Mouse (Mus musculus): ENCODE results near the gene Lrrtm1.

Gene Lrrtm1

GRCm38 (mm10) chr6:77257358-77258105 lies 15.0 kb downstream of the Lrrtm1 start:
- no peak for TF ChIP-seq GATA4 (IDR thresholded peaks at IDR 0.05; ENCODE audit: insufficient replicate concordance, low read length)

DNA sequence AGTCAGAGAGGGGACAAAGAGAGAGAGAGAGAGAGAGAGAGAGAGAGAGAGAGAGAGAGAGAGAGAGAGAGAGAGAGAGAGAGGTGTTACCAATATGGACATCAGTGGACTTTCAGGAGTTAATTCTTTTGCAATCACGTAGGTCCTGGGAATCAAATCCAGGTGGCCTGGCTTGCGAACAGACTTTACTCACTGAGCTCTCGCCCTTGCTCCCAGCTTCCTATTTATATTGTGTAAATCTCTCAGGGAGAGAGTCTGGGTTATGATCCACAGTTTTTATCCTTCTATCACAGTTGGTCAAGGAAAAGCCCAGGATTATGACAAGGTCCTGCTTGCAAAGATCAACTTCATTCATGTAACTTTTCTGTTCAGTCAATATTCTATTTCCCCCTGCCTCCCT lies 22.7 kb downstream of the Lrrtm1 start:
- no peak for TF ChIP-seq GATA4 (IDR thresholded peaks at IDR 0.05; ENCODE audit: insufficient replicate concordance, low read length)

DNA sequence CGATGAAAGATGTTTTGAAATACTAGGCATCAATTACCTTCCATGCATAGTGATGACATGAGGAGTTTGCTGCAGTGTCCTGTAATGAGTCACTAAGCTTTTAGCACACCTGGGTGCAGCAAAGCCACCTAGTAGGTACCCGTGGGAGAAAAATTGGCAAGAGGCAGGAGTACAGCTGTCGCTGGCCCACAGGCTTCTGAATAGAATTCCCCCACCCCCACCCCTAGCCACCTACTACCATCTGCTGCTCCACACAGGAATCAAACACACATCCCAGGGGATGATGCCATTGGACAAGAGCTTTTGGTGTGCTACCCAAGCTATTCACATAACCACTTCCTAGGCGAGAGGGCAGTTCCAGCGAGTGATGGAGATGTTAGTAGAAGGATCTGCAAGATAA lies 36.3 kb downstream of the Lrrtm1 start:
- no peak for TF ChIP-seq GATA4 (IDR thresholded peaks at IDR 0.05; ENCODE audit: insufficient replicate concordance, low read length)

DNA sequence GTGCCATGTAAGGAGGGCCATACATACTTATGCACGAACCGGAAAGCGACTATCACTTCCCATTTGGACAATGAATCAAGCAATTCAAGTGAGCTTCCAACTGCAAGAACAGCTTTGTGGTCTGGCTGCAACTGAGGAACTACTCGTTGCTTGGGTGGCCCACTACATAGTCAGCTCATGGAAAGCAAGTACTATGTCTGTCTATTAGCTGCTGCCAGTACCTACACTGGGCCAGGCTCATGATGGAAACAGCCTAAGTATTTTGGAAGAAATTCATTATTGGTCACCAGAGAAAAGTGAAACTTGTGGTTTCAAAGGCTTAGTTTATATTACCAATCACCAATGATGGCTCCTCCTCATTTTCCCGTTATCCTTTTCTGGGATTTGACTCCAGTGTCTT lies 43.8 kb downstream of the Lrrtm1 start:
- TF ChIP-seq GATA4 (IDR thresholded peaks at IDR 0.05; ENCODE audit: insufficient replicate concordance, low read length): no peak

- TF ChIP-seq GATA4 (IDR thresholded peaks at IDR 0.05; ENCODE audit: insufficient replicate concordance, low read length): no peak
Measured at GRCm38 (mm10) chr6:77288402-77288801, 45.9 kb downstream of the Lrrtm1 start.

DNA sequence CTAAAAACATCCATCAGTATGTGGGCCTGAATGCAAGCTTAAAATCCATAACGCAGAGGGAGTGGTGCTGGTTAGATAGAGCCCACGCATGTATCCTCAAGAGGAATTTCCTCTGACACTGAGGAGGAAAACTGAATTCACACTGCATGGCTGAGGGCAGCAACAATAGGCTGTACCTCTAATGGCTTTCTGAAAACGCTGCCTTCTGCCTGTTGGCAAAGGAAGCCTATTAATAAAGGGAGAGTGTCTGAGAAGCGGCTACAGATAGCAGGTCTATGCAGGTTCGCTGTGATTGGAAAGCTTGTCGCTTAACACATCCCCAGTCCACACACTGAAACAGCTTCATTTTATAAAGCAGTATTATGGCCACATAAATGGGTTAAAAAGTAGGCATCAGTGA lies 48.9 kb downstream of the Lrrtm1 start:
- no peak for TF ChIP-seq GATA4 (IDR thresholded peaks at IDR 0.05; ENCODE audit: insufficient replicate concordance, low read length)

- TF ChIP-seq GATA4 (IDR thresholded peaks at IDR 0.05; ENCODE audit: insufficient replicate concordance, low read length): no peak
Measured at GRCm38 (mm10) chr6:77301305-77301704, 58.8 kb downstream of the Lrrtm1 start.

- TF ChIP-seq GATA4 (IDR thresholded peaks at IDR 0.05; ENCODE audit: insufficient replicate concordance, low read length): no peak
Measured at GRCm38 (mm10) chr6:77306796-77307195, 64.3 kb downstream of the Lrrtm1 start.

Measured in liver, adult (tissue).